ENCODE assay signal across 7 mouse cellular contexts in the genomic region with DNA sequence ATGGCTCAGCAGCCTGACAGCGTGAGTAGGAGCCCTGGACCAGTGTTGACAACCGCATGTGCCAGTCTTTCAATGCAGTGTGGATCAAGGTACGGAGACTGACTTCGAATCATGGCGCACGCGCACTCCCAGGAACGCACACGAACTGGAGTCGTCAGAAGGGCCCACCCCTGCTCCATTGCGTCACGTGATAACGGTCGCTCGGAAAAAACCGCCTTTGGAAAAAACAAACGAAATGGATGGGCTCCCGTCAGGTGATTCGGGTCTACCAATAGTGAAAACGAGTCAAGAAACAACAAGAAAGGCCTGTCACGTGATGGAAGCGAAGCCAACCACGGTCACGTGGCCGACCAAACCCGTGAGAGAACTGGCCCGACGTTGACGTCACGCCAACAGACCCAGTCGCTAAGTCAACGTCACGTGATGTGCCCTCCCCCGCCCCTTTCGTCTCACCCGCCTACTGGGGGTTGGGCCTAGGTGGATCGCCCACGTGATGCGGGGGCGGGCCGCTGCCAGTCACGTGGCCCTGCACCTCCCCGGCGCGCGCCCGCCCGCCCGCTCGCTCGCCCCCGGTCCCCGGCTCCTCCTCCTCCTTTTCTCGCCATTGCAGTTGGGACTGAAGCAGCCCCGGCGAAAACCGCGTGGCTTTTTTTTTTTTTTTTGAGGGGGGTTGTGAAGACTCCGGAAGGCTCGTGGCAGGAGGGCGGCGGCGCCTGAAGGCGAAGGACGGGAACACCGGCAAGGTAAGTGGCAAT. TPM values are rescaled to one million over a fixed set of nuclear protein-coding genes. Genes with fewer than 3 reads are reported as not detected.
DNase-seq lines count a peak whose midpoint lies in the region; ATAC-seq lines count a peak whose summit lies in the region.

A gene (plus strand): TSS at position 515 of the 755 bp plus-strand sequence.

- no peaks in the 10 kb centered on the region for H3K27me3 ChIP-seq in intestine, embryonic 15.5 days (replicated peaks)
- no peaks in the 10 kb centered on the region; the same call in 1 of the 2 replicates for H3K27me3 ChIP-seq in midbrain, embryonic 10.5 days (ENCODE audit: low read depth, poor library complexity, severe bottlenecking)

- H3K9me3 ChIP-seq in intestine, embryonic 15.5 days = no peaks in the 10 kb centered on the region
- H3K9me3 ChIP-seq in midbrain, embryonic 10.5 days (replicated peaks) = no peaks in the 10 kb centered on the region

- peak within 1 kb of the TSS; percentile 80 for H3K27ac ChIP-seq in intestine, embryonic 15.5 days
- peak within 1 kb of the TSS; percentile 97 for H3K27ac ChIP-seq in midbrain, embryonic 10.5 days (replicated peaks)

- peak; percentile 90 for ATAC-seq in intestine, embryonic 15.5 days

- H3K4me3 ChIP-seq in intestine, embryonic 15.5 days (replicated peaks) = peak within 1 kb of the TSS; percentile 90
- peak within 1 kb of the TSS; percentile 96 for H3K4me3 ChIP-seq in midbrain, embryonic 10.5 days

- peak within 1 kb of the TSS; percentile 84 for H3K9ac ChIP-seq in intestine, embryonic 15.5 days

- peaks cover 1% of the 10 kb centered on the region; the same call in 1 of the 2 replicates for H3K36me3 ChIP-seq in intestine, embryonic 15.5 days
- H3K36me3 ChIP-seq in midbrain, embryonic 10.5 days = peaks cover 30% of the 10 kb centered on the region

- peak; percentile 100 for DNase-seq in adrenal gland, adult 2 months
- DNase-seq in embryo, embryonic 11.5 days (ENCODE audit: low read depth, low spot score) = peak; percentile 100
- DNase-seq in gastrocnemius, postnatal 36 days = peak; percentile 99 to 100
- DNase-seq in left cerebral cortex, postnatal 25 days (ENCODE audit: low spot score in 2 of 2) = peak; percentile 100
- DNase-seq in midbrain, embryonic 10.5 days (ENCODE audit: low spot score) = peak; percentile 100
- peak; percentile 100 for DNase-seq in right cerebral cortex, postnatal 4 days

- peaks cover 9% of the 10 kb centered on the region for H3K4me1 ChIP-seq in intestine, embryonic 15.5 days (replicated peaks)
- peaks cover 22% of the 10 kb centered on the region for H3K4me1 ChIP-seq in midbrain, embryonic 10.5 days

- under 1% methylated on average over 61 of the region's 66 CpGs for WGBS in intestine, embryonic 15.5 days
- under 1% methylated on average over 66 of the region's 66 CpGs for WGBS in midbrain, embryonic 10.5 days

- intact Hi-C loops in gastrocnemius, postnatal 36 days (cut with DNase I) = loop anchor here (2.0 to 5.0 kb wide), 2 partner anchors 41 to 100 kb away; no protein-coding TSS in a partner anchor
- intact Hi-C loops in left cerebral cortex, postnatal 25 days (cut with DNase I) = loop anchor here (1.0 kb wide), 2 partner anchors 43 to 179 kb away; a partner anchor contains a TSS

- H3K4me2 ChIP-seq in intestine, embryonic 15.5 days (replicated peaks) = peak within 1 kb of the TSS; percentile 77

RNA-seq across cellular contexts. Expression of the gene that starts here (rescaled TPM):
- total RNA-seq in adrenal gland, adult 2 months (2021) = 10 to 100 TPM; 51.0 to 60.1 TPM
- 38.9 and 39.1 TPM in 2 replicates for polyA plus RNA-seq in adrenal gland, adult 2 months (2012; rRNA removed)
- 10 to 100 TPM; 17.2 to 19.4 TPM for total RNA-seq in gastrocnemius, postnatal 36 days (2021)
- 143 and 150 TPM in 2 replicates for polyA plus RNA-seq in intestine, embryonic 15.5 days (2015; fragmentation: Nextera tagmentation; extraction: Ambion mirVana)
- 10 to 100 TPM; 68.0 to 77.7 TPM for total RNA-seq in left cerebral cortex, postnatal 25 days (2021)
- polyA plus RNA-seq in midbrain, embryonic 10.5 days (2016; fragmentation: Nextera tagmentation; extraction: Ambion mirVana) = 295 and 321 TPM in 2 replicates

Comparison
In these comparisons a context has a peak if more than half of its experiments do, and no peak if none do; other contexts are left out.
1. Peak in every context shown above with its lines: DNase-seq, ATAC-seq, H3K4me3 ChIP-seq and H3K27ac ChIP-seq.